Mouse (Mus musculus) hindbrain, postnatal 0 days (tissue): ENCODE measurements around the gene Astl. TPM values are rescaled to one million over a fixed set of nuclear protein-coding genes. Genes with fewer than 3 reads are reported as not detected.

Experiments used
- ATAC-seq: fragments of 200-750 bp; cut with Nextera tagmentation; 2 replicates; pipeline ENCODE4 v1.8.0; 2017; ENCODE audit warnings: mild to moderate bottlenecking, moderate TSS enrichment, moderate library complexity
- DNase-seq: peaks from one replicate; pipeline ENCODE4 v3.0.0-alpha.2; 2015; ENCODE audit warnings: low spot score
- H3K27ac ChIP-seq: fragments of 300-500 bp; sonication (generic); 2 replicates; pipeline ENCODE4 v1.5.1; 2014; ENCODE audit warnings: mild to moderate bottlenecking
- H3K27me3 ChIP-seq: fragments of 300-500 bp; sonication (generic); 2 replicates; pipeline ENCODE4 v1.6.1; 2014; ENCODE audit warnings: low read length, mixed read lengths; ENCODE audit not compliant: insufficient read depth
- H3K36me3 ChIP-seq: fragments of 300-500 bp; sonication (generic); 2 replicates; pipeline ENCODE4 v1.6.1; 2014; ENCODE audit warnings: low read length, mixed read lengths; ENCODE audit not compliant: insufficient read depth
- H3K4me1 ChIP-seq: fragments of 300-500 bp; sonication (generic); 2 replicates; pipeline ENCODE4 v1.6.1; 2014; ENCODE audit warnings: antibody characterized with exemption, low read length, mixed read lengths; ENCODE audit not compliant: insufficient read depth
- H3K4me2 ChIP-seq: fragments of 300-500 bp; sonication (generic); 2 replicates; pipeline ENCODE4 v1.6.1; 2014; ENCODE audit warnings: low read depth, mild to moderate bottlenecking, low read length, moderate library complexity, mixed read lengths
- H3K4me3 ChIP-seq: fragments of 300-500 bp; sonication (generic); 2 replicates; pipeline ENCODE4 v1.5.1; 2014; ENCODE audit warnings: low read length
- H3K9ac ChIP-seq: fragments of 300-500 bp; sonication (generic); replicated peaks from 2 replicates; pipeline ENCODE4 v1.6.1; 2014; ENCODE audit warnings: mild to moderate bottlenecking, low read length, moderate library complexity, mixed read lengths
- H3K9me3 ChIP-seq: fragments of 300-500 bp; sonication (generic); 2 replicates; pipeline ENCODE4 v1.6.1; 2016; ENCODE audit warnings: low read length, mixed read lengths
- CTCF ChIP-seq: IDR thresholded peaks from 2 replicates; pipeline ENCODE4 v1.5.1; 2016; ENCODE audit warnings: antibody characterized with exemption, control low read depth, low read depth
- WGBS: fragments of 180-500 bp; shearing (Covaris S2); extraction: QIAGEN DNeasy Blood & Tissue Kit; methylation state at CpG from one replicate; pipeline ENCODE4 v1.1.7; 2014; 5-methylcytosine and 5-hydroxymethylcytosine counted together
- polyA plus RNA-seq: library from polyadenylated mRNA; unstranded; fragments of >200 nt; fragmentation: Nextera tagmentation; extraction: Ambion mirVana; gene quantifications from 2 replicates; pipeline ENCODE4 v1.2.1, GENCODE M21; 2015
- total RNA-seq: library from RNA; depleted of rRNA; stranded (reverse); fragments of >200 nt; gene quantifications from 2 replicates; pipeline ENCODE4 v1.2.3, GENCODE M21; 2014

Astl gene
- total and polyA plus RNA-seq, 2 experiments from 2014 or later: not detected

DNA sequence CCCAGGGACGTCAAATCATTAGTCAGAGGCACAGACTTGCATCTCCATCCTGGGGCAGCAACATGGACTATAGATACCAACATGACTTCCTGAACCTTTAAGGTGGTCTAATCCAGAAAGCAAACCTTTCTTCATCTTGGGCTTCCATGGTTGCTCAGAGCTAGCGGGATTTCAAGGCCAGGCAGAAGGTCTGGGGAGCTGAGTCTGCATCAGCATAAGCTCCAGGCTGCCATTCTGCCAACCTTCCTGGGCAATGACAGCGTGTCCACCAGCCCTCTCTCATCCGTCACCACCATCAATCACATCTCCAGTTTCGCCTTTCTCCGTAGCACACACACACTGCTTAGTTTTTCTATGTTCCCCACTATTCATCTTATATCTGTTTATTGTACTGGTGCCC is 823 bp downstream of the Astl start:
- DNase-seq: no peak
- ATAC-seq: no peak
- Histone ChIP-seq H3K9me3 (no peaks in the 10 kb centered on the region), H3K4me3 (no peak overlapping the region), H3K27me3 (peaks cover 4% of the 10 kb centered on the region), H3K27ac (no peak overlapping the region), H3K4me1 (peaks cover 12% of the 10 kb centered on the region), H3K4me2 (no peak overlapping the region), H3K36me3 (no peaks in the 10 kb centered on the region), H3K9ac (no peak overlapping the region)
- WGBS: 79% methylated on average over 6 of the region's 6 CpGs
- TF ChIP-seq CTCF: no peak

DNA sequence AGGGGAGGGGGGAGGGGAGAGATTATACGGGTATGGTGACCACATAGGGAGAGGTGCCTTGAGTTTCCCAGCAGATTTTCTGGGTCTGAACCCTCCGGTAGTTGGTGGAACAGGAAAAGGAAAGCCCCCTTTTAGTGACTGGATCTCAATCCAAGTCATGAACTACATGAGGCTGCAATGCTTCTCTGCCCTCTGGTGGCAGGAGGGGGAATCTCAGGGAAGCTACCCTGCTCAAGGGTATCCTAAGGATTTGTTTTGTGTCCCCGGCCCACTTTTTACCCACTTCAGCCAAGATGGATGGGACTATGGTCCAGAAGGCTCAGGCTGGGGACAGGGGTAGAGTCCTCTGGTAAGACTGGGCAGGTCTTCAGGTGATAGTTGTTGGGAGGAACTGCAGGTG is 2.7 kb downstream of the Astl start:
- WGBS: 14% methylated on average over 3 of the region's 3 CpGs
- TF ChIP-seq CTCF: peak; percentile 86
- 0 out of 2 replicates have a peak, but pooled peaks have one; percentile 11 for ATAC-seq

DNA sequence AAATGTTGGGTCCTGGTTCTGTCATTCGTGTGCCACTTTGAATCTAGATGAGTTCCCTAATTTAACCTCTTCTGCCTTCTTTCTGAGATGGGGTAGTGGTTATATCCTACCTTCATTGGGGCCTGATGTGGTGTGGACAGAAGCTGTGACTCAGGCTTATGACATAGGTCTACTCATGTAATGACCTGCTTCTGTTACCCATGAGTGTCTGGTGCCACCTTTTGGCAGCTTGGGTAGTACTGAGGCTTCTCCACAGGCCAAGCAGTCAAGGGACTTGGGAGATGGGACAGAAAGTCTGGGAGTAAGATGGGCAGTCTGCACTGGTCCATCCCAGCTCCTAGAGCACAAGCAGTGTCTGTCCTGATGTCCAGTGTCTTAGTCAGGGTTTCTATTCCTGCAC is 7.9 kb downstream of the Astl start:
- no peak for ATAC-seq
- 80% methylated on average over 1 of the region's 1 CpGs for WGBS
- Histone ChIP-seq H3K4me3 (no peak overlapping the region), H3K9me3 (no peaks in the 10 kb centered on the region), H3K4me1 (no peaks in the 10 kb centered on the region), H3K27me3 (no peaks in the 10 kb centered on the region), H3K27ac (no peak overlapping the region), H3K9ac (no peak overlapping the region), H3K36me3 (no peaks in the 10 kb centered on the region), H3K4me2 (no peak overlapping the region)
- no peak for DNase-seq
- peak; percentile 43 for TF ChIP-seq CTCF

More for the DNA sequence above, 2.7 kb downstream of the Astl start:
- no peaks in the 10 kb centered on the region for H3K9me3 ChIP-seq
- no peak overlapping the region for H3K9ac ChIP-seq
- H3K4me1 ChIP-seq: peaks cover 7% of the 10 kb centered on the region
- H3K4me3 ChIP-seq: no peak overlapping the region
- H3K4me2 ChIP-seq: no peak overlapping the region
- no peaks in the 10 kb centered on the region; the same call in 1 of the 2 replicates for H3K27me3 ChIP-seq
- no peaks in the 10 kb centered on the region for H3K36me3 ChIP-seq
- H3K27ac ChIP-seq: no peak overlapping the region
- DNase-seq: peak; percentile 62

DNA sequence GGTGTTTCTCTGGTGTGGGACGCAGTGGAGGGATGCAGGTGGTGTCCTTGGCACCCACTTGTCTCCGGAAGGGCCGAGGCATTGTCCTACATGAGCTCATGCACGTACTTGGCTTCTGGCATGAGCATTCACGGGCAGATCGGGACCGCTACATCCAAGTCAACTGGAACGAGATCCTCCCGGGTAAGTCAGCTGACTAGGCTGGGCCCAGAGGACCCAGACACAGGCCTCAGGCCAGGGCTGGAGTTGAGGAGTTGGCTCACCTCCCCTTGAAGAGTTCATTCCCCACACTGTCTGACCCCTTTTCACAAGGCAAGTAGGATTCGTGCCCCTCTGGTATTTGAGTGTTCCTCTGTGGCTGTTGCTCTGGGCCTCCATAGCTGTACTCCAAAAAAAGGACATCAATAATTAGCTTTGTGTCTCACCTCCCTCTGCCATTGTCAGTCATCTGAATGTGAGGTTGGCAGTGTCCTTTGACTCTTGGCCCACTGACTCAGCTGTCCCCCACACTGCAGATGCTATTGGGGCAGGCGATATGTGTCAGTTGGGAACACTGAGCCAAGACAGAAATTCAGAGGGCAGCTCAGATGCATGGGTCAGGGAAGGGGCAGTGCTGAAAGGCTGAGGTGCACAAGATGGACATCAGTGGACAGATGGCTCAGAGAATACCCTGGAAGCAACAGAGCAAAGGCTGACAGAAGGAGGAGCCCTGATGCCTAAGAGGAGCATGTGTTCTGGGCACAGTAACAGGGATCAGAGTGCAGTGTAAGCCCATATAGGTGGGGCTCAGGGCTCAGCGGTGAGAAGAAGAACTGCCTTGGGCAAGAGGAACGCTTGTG is 8.9 kb downstream of the Astl start:
- no peak for DNase-seq
- ATAC-seq: peak; percentile 56; the same call in 1 of the 2 replicates
- Histone ChIP-seq H3K27me3 (no peaks in the 10 kb centered on the region), H3K9me3 (no peaks in the 10 kb centered on the region), H3K36me3 (no peaks in the 10 kb centered on the region), H3K4me1 (no peaks in the 10 kb centered on the region), H3K9ac (no peak overlapping the region), H3K4me2 (no peak overlapping the region), H3K4me3 (no peak overlapping the region), H3K27ac (no peak overlapping the region)
- TF ChIP-seq CTCF: no peak
- WGBS: 70% methylated on average over 13 of the region's 13 CpGs

DNA sequence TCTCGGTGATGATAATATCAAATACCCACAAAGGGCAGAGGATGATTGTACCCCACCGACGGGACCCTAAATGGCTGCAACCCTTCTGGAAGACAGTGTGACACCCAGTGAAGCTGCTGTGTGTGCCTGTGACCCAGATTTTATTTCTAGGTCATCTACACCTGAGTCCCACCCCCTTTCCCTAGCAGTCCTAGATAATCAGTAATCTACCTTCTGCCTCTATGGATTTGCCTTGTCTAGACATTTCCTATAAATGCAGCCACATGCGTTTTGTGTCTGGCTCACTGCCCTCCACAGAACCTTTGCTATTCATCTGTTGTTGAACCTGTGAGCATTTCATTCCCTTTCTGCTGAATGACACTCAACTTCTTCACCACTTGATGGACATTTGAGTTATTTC is 15.4 kb downstream of the Astl start:
- TF ChIP-seq CTCF: no peak
- H3K4me3 ChIP-seq: no peak overlapping the region
- 78% methylated on average over 4 of the region's 4 CpGs for WGBS
- H3K36me3 ChIP-seq: no peaks in the 10 kb centered on the region
- no peak; the same call in 1 of the 2 replicates for ATAC-seq
- no peak overlapping the region for H3K9ac ChIP-seq
- H3K4me1 ChIP-seq: no peaks in the 10 kb centered on the region
- H3K27ac ChIP-seq: no peak overlapping the region
- H3K27me3 ChIP-seq: no peaks in the 10 kb centered on the region
- no peaks in the 10 kb centered on the region for H3K9me3 ChIP-seq
- DNase-seq: no peak
- H3K4me2 ChIP-seq: no peak overlapping the region

DNA sequence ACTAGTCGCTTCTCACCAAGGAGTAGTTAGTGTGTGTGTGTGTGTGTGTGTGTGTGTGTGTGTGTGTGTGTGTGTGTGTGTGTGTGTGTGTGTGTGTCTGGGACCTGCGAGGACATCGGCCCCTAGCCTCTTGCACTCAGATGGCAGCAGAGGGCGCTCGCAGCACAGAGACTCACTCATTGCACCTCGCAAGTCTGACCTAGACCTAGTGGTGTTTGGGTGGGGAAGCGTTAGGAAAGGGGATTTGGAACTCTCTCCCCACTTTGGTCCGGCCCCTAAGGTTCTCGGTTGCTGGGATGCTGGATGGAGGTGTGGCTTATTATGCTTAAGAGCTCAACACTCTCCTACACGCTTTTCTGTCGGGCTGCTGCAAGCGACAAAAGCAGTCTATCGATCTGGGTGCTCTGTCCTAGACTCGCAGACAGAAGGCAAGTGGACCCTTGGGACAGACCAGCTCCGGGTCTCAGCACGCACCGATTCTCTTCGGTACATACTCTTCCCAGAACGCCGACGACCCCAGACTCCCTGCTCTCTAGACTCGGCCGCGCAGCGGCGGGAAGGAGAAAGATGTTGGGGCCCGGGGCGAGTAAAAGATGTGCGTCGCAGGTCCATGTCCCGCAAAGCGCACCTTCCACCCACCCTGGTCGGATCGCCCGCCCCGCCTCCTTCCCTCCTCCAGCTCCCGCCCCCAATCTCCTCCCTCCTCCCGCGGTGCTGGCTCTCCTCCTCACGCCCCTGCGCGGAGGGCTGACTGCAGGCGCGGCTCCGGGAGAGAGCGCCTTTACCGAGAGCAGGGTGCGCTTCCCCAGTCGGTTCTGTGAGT is 24.2 kb downstream of the Astl start, which contains the start of gene Adra2b:
Gene Adra2b (plus strand): TSS at position 750 of the 823 bp plus-strand sequence.
- Histone ChIP-seq H3K9me3 (no peaks in the 10 kb centered on the region), H3K9ac (0 out of 2 replicates have a peak within 1 kb of the TSS, but pooled peaks have one; percentile 30), H3K4me3 (peak within 1 kb of the TSS; percentile 39), H3K27me3 (peaks cover 54% of the 10 kb centered on the region), H3K36me3 (no peaks in the 10 kb centered on the region), H3K4me1 (0 out of 2 replicates have a peak, but pooled peaks cover 7% of the 10 kb centered on the region), H3K4me2 (peak within 1 kb of the TSS; percentile 67), H3K27ac (no peak within 1 kb of the TSS)
- 1% methylated on average over 44 of the region's 49 CpGs for WGBS
- ATAC-seq (peak; percentile 81), DNase-seq (peak; percentile 90)
- TF ChIP-seq CTCF: peak; percentile 91
